Mouse (Mus musculus): ENCODE measurements at regions not wholly inside any gene's neighbourhood (a gene's known extent, or its start where the extent isn't known, plus 50 kb on each side); places are given as distances from the start of the nearest gene placed in this dataset.

DNA sequence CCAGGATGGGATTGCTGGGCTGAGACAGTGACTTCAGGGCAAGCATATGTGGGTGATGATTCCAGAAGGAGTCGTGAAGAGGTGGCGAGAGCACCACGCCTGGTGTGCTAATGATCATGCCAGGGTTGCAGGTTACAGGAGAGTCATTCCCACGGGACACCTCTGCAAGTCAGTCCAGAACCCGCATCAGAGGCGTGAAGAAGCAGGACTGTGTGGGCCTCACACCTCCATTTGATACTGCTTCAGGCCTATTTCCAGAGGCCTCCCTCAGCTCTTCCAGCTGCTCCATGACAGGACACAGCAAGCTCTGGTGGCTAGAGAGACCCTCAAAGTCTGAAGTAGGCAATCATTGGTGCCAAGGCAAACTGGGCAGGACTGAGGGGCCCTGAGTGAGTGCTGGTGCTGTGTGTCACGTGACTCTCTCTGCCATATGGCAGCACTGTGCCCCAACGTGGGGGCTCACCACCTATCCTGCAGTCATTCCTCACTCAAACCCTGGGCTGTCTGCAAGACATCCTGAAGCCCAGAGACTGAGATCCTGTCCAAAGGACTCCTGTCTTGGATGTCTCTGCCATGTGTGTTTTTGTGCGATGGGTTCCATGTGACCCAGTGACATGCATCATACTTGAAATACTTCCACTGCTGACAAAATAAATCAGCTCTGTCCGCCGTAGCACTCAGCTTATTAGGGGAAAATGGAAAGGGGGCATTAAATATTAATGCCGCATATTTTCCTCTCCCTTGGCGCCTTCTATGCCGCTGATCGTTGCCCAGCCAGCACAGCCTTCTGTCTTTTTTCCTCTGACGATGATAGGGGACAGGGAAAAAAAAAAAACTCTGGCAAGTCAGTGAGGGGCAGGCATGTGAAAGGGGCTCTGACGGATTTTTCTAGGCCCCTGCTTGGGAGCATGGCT is 247.6 kb upstream of the Habp2 start:
- DNase-seq, result no peak

GRCm38 (mm10) chr19:56041930-56042329 is 245.0 kb upstream of the Habp2 start:
- DNase-seq, result no peak

DNA sequence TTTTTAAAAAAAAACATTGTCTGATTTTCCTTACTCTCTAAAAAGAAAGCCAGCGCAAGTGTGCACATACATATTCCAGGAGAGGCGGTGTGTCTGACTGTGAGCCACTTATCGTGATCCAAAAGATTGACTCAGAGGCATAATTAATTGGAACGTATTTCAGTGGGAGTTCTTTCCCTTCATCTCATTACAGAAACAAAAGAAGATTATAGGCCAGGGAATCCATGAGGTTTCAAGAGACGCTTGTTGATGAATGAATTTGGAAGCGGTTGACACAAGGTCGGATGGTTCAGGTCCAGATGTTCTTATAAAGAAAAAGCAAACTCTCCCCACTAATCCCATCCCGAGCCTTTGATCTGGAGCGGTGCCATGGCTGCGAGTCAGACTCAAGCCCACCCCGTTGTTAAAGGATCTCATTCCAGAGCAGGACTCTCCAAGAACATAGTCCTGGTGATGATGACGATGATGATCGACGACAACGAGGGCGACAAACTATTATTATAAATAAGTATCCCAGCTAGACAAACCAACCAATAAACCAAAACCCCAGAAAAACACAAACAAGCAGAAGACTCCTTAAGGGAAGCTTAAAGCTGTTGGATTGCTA is 240.1 kb upstream of the Habp2 start:
- DNase-seq, result no peak

- DNase-seq, result no peak
These were observed 232.8 kb upstream of the Habp2 start for GRCm38 (mm10) chr19:56054186-56054585.

- no peak for DNase-seq
These were observed 230.5 kb upstream of the Habp2 start for GRCm38 (mm10) chr19:56056397-56056796.

DNA sequence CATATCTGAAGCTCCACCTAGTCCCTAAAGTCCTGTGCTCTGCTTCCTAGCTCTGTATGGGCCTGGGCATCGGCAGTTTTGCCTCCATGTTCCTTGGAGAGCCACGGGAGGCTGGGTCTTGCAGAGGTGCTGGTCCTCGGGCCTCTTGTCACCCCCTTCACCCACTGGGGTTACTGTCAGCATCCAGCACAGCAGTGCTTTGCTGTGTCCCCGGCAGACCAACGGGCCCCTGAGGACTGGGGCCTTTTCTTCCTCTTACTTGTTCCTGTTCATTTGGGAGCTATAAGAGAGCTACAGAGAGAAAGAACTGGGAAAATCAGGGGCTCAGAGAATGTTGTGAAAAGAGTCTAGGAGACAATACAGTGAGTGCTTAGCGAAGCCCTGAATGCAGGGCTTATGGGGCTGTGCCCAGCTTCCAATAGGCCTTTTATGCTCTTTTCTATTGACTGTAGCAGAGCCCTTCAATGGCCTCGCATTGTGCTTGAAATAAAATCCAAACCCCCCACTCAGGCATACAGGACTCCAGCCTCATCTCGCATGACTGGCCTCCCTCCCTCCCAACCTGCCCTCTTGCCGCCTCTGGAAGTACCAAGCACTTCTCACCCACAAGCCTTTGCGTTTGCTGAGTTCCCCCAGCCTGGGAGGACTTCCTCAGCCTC is 224.9 kb upstream of the Habp2 start:
- no peak for DNase-seq

DNA sequence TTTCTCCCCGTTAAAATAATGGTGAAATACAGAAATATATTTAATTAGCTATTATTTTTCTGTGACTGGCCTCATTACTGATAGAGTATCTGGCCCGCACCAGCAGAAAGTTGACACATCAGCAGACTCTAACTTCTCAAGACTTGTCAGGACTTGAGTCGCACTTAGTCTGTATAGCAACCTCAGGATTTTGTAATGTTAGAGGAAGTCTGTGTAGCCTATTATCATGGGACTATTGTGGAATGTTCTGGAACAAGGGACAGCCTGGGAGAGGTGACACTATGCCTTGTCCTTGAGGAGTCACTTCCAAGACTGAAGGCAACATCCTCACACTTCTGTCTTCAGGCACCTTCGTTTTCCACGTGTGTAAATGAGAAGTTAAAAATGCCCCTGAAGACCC is 223.8 kb upstream of the Habp2 start:
- DNase-seq, result no peak

- DNase-seq, result no peak
These were observed 221.2 kb upstream of the Habp2 start for GRCm38 (mm10) chr19:56065730-56066129.

GRCm38 (mm10) chr19:56068165-56068564 is 218.8 kb upstream of the Habp2 start:
- no peak for DNase-seq

- DNase-seq, result no peak
These were observed 218.1 kb upstream of the Habp2 start for GRCm38 (mm10) chr19:56068854-56069253.

GRCm38 (mm10) chr19:56069266-56069665 is 217.7 kb upstream of the Habp2 start:
- no peak for DNase-seq

DNA sequence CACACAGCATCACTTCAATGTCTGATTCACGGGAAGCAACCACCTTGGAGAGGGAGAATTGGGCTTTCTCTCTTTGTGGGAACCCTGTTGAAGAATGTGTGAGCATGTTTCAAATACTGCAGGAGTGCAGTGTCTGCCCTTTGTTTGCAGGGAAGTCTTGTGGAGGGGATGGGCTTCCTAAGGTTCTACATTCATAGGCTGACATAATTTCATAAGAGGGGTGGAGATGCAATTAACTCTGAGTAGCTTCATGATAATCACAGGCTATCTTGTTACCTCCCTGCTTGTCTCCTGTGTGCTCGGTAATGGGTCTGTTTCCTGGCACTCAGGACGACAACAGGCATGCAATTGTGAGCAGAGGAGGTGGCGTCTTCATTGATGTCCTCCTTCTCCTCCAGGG is 215.6 kb upstream of the Habp2 start:
- no peak for DNase-seq

DNA sequence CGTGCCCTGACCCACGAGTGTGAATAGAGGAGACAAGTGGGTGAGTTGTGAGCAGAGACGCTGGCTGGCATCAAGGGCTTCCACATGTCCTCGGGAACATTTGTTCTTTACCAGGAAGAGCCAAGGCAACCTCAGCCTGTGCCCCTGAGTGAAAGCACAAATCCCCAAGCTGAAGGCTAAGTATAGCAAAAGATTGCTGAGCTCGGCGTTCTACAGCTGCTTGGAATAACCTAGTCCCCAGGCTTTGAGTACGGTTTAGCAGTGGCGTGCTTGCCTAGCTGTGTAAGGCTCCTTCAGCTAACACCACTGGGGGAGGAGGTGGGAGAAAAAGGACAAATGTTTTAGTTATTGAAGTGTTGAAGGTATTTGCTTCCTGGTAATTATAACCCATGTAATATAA is 210.8 kb upstream of the Habp2 start:
- no peak for DNase-seq

- DNase-seq, result no peak
These were observed 209.4 kb upstream of the Habp2 start for GRCm38 (mm10) chr19:56077491-56077890.

- no peak for DNase-seq
These were observed 200.4 kb upstream of the Habp2 start for GRCm38 (mm10) chr19:56086413-56087083.

DNA sequence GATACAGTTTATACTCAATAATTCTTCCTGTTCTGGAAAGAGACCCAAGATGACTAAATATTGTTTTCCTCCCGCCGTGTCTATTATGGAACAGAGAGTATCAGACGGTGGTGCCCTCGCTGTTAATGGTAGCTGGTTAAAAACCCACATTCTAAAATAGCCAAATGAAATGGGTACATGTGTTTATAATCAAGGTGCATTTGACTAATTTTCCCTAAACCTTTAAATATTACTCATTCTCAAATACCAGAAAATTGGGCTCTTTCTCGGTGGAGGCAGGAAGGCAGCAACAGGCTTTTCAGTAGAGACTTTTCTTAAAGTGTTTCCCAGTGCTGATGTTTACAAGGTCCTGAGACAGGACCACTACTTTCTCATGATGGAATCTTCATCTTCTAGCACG is 199.8 kb upstream of the Habp2 start:
- no peak for DNase-seq

DNA sequence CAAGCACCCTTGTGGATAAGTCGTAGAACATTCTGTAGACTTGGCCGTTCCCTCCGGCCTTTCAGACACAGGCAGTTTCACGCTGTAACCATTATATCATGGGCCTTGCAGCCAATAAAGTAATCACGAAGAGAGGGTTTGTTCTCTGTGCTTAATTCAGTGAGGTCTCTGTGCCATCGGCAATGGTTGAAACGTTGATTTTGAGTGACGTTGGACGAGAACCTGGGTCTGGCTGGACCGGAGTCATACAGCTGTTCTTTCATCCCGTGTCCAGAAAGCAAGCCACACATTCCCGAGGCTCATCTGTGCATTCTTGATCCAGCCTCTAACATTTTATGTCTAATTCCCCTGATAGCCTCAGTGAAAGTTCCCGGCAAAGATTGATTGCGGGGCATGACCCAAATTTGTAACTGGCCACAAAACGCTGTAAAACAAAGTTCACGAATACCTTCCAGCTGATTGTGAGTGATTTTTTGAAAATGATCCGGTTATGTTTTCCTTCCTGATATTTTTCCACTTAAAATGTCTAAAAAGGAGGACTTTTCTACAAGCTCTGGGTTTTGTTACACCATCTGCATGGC is 197.1 kb upstream of the Habp2 start:
- no peak for DNase-seq

GRCm38 (mm10) chr19:56091581-56091980 is 195.4 kb upstream of the Habp2 start:
- DNase-seq, result no peak

- no peak for DNase-seq
These were observed 191.1 kb upstream of the Habp2 start for GRCm38 (mm10) chr19:56095873-56096272.

DNA sequence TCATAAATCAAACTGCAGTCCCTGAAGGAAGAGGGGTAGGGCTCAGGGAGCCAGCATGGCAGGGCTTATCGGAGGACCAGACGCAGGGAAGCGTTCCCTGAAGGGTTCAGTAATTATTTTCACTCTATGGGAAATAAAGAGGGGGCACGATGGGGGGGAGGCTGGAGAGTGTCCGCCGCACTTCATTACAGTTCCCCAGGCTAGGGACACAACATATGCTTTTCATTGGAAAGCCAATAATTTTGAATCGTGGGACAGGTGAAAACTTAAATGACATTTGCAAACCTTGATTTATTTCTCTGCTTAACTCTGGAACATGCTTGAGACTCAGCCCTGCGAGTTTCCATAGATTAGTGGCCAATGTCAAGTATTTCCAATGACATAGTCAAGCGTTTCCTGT is 187.2 kb upstream of the Habp2 start:
- no peak for DNase-seq

GRCm38 (mm10) chr19:56100131-56100872 is 186.6 kb upstream of the Habp2 start:
- DNase-seq, result no peak
